Mouse (Mus musculus) megakaryocyte, embryonic 14.5 days (primary cell): ENCODE results near the gene Ern2.

Experiments used
- FLI1 ChIP-seq: IDR thresholded peaks from 2 replicates; pipeline ENCODE4 v1.6.1; 2012; ENCODE audit warnings: low read length, inconsistent platforms, mixed read lengths
- GATA1 ChIP-seq: IDR thresholded peaks from 3 replicates; pipeline ENCODE4 v1.6.1; 2012; ENCODE audit warnings: mixed read lengths, low read length, inconsistent platforms, borderline replicate concordance

GRCm38 (mm10) chr7:122189484-122189883 lies 3.5 kb upstream of the Ern2 start:
- TF ChIP-seq GATA1 (no peak), FLI1 (no peak)
